Mouse (Mus musculus): ENCODE measurements around the gene Fndc8. TPM values are rescaled to one million over a fixed set of nuclear protein-coding genes. Genes with fewer than 3 reads are reported as not detected.

Gene Fndc8
- 0.24 and 0.41 TPM in 2 replicates for polyA plus RNA-seq (2015; fragmentation: Nextera tagmentation; extraction: Ambion mirVana)

DNA sequence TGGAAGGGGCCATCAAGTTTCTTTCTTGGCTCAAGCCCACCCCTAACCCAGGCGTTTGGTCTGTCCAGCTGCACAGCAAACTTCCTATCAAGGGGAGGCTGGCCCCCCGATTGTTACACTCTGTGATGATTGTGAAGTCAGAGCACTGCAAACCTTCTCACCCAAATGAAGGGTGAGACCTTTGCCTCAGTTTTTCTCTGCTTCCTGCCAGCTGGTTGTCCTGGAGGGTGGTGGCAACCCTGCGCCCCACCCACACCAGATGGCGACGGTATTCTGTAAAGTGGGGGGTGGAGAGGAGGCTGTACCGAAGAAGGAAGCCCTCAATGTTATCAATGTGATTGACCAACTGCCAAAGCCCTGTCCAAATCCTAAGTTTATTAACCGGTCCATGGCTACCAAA is at the start of gene Fndc8:
Gene Fndc8 (plus strand): TSS at position 189 of the 400 bp plus-strand sequence.

DNA sequence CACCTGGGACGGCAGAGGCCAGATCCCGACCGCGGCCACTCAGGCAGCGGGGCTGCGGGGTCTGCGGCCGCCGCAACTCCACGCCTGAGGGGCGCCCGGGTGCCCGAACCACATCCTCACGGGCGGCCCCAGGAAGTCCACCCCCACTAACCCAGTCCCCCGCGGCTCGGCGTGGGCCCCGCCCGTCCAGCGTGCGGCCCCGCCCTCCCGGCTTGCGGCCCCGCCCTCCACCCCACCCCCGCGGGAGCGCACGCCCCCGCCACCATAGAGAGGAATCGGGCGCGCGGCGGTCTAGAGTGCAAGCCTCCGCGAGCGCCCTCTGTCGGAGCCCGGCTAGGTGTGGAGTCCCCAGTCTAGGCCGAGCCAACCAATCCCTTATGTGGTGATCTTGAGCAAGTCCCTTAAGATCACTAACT is 20.9 kb upstream of the Fndc8 start, which contains the start of gene Rffl:
Gene Rffl (minus strand): TSS at position 180 of the 416 bp plus-strand sequence.

DNA sequence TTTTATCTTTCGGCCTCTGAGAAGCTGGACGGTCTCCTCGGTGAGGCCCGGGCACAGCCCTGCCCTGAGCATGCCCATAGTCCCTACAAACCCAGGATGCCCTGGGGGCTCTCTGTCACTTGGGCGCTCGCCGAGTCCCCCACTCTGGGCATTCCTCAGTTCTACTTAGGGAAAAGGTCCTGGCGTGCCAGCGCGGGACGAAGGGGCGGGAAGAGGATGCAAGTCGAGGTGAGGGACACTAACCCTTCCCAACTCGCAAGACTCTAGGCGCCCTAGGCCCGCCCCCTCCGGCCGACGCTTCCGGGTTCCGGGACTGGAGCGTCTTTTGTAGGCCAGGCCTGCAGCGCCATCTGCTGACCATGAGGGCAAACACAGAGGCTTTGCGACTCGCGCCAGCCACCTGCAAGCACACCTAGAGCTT is 1.6 kb upstream of the Fndc8 start, which contains the start of gene Rad51d:
Gene Rad51d (minus strand): TSS at position 273 of the 421 bp plus-strand sequence.

DNA sequence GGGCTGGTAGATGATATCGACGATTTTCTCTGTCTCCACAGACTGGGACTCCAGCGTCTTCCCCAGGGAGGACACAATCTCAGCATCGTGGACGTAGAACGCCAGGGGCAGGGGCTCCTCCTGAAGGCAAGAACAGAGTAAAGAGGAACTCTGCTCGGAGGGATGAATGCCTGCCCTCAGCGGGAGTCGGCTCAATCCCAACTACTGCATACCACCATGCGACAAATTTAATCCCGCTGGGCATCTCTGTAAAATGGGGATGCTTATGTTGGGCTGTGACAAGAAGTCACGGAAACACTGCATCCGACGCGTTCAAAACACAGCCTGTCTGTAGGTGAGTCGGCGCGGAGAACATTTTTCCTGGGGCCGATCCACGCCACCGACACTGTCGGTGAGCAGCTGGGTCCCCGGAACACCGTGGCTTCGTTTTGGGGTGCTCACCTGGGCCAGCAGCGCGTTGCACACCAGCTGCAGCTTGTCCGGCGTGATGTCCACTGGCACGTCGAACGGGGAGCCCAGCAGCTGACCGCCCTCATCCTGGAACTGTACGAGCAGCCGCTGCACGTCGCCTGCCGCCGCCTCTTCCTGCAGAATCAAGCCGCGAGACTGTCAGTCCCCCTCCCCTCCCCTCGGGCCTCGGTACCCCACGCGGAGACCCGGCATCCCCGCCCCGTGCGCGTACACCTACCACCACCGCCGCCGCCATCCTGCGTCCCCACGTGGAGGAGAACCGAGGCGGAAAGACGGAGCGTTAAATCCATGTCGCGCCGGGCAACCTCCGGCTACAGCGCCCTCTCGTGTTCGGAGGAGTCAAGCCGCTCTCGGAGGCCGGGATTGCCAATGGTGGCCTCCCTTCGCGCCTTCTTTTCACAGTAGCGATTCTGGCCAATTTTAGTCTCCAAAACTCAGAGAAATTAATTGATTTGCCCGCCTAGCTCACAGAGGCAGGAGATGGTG is 16.0 kb downstream of the Fndc8 start, which contains the start of gene Nle1:
Gene Nle1 (minus strand): TSS at position 761 of the 957 bp plus-strand sequence.

DNA sequence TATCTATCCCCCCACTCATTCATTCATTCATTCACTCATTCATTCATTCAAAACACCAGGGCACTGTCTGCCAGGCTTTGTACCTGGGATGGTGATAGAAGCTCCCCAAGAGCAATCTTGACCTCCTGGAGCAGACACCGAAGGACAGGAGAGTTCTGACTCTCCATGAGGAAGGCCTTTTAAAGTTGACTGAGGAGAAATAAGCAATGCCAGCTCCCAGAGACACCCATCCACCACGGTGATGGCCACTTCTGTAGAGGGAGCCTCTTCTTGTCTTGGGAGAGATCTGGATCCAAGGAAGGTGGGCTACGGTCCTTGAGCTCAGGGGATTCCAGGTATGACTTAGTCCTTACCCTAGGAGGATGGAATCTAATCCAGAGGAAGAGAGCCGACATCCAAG is 18.3 kb downstream of the Fndc8 start, which contains the start of gene Unc45b:
Gene Unc45b (plus strand): TSS at position 301 of the 400 bp plus-strand sequence.

Other genes with a start within 250 kb of the Fndc8 start
- 0.32 and 0.34 TPM in 2 replicates for gene Cct6b, start 127.8 kb upstream of the Fndc8 start, polyA plus RNA-seq (2015; fragmentation: Nextera tagmentation; extraction: Ambion mirVana)
- 21.5 and 21.9 TPM in 2 replicates for gene Zfp830, start 127.8 kb upstream of the Fndc8 start, polyA plus RNA-seq (2015; fragmentation: Nextera tagmentation; extraction: Ambion mirVana)
- 8.4 and 11.0 TPM in 2 replicates for gene Lig3, start 111.0 kb upstream of the Fndc8 start, polyA plus RNA-seq (2015; fragmentation: Nextera tagmentation; extraction: Ambion mirVana)
- gene Rffl, start 20.9 kb upstream of the Fndc8 start, polyA plus RNA-seq (2015; fragmentation: Nextera tagmentation; extraction: Ambion mirVana): 18.9 and 21.0 TPM in 2 replicates
- 9.3 and 9.6 TPM in 2 replicates for gene Rad51d, start 1.5 kb upstream of the Fndc8 start, polyA plus RNA-seq (2015; fragmentation: Nextera tagmentation; extraction: Ambion mirVana)
- gene Nle1, start 16.3 kb downstream of the Fndc8 start, polyA plus RNA-seq (2015; fragmentation: Nextera tagmentation; extraction: Ambion mirVana): 20.8 and 23.2 TPM in 2 replicates
- gene Unc45b, start 18.4 kb downstream of the Fndc8 start, polyA plus RNA-seq (2015; fragmentation: Nextera tagmentation; extraction: Ambion mirVana): 1.9 and 2.9 TPM in 2 replicates
- gene Slfn5, start 59.2 kb downstream of the Fndc8 start, polyA plus RNA-seq (2015; fragmentation: Nextera tagmentation; extraction: Ambion mirVana): 4.6 and 6.4 TPM in 2 replicates
- gene Slfn9, start 99.7 kb downstream of the Fndc8 start, polyA plus RNA-seq (2015; fragmentation: Nextera tagmentation; extraction: Ambion mirVana): 5.6 and 5.8 TPM in 2 replicates
- 1.4 and 2.4 TPM in 2 replicates for gene Slfn8, start 128.7 kb downstream of the Fndc8 start, polyA plus RNA-seq (2015; fragmentation: Nextera tagmentation; extraction: Ambion mirVana)
- 44.4 and 56.1 TPM in 2 replicates for gene Slfn2, start 173.0 kb downstream of the Fndc8 start, polyA plus RNA-seq (2015; fragmentation: Nextera tagmentation; extraction: Ambion mirVana)
- 15.8 and 18.2 TPM in 2 replicates for gene Slfn1, start 224.7 kb downstream of the Fndc8 start, polyA plus RNA-seq (2015; fragmentation: Nextera tagmentation; extraction: Ambion mirVana)

Measured in spleen, postnatal 0 days (tissue).